Mouse (Mus musculus): ENCODE data around the gene Pkib. TPM values are rescaled to one million over a fixed set of nuclear protein-coding genes. Genes with fewer than 3 reads are reported as not detected.

Pkib gene
- polyA plus RNA-seq, 1 experiment: not detected

- TF ChIP-seq GATA1 (IDR thresholded peaks at IDR 0.05; ENCODE audit: low read length): no peak
Measured at GRCm38 (mm10) chr10:57687999-57688398, 56.2 kb downstream of the Pkib start.

DNA sequence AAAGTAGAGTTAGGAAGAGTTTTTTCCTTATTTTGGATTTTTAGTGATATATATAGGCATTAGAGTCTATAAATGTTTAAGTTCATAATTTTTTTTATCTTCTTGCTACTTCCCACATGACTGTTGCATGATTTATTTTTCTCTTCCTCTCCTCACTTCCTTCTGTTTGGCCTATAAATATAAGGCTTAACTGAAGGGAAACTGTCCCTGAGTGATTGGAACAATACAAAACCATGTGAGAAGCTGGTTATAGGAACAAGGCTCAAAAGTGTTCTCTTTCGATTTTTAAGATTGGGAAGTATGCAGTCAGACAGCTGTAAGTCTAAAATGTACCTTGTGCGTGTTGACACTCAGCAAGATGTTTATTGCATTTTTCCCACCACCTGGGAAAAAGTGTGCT lies 58.4 kb downstream of the Pkib start:
- no peak for TF ChIP-seq GATA1 (IDR thresholded peaks at IDR 0.05; ENCODE audit: low read length)

- no peak for TF ChIP-seq GATA1 (IDR thresholded peaks at IDR 0.05; ENCODE audit: low read length)
Measured at GRCm38 (mm10) chr10:57702246-57702645, 70.5 kb downstream of the Pkib start.

DNA sequence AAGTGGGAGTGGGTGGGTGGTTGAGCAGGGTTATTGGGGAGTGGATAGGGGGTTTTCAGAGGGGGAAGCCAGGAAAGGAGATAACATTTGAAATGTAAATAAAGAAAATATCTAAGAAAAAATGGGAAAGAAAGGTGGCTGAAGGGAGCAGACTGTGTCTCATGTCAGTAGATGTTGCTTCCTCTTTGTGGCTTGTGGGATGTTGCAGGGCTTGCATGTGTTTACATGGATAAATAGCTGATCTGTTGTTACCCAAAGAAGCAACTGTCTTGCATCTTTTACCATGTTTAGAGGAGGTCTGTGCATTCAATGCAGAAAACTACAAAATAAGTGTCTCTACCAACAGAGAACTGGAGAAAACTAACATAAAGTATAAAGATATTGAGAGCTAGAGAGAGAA lies 89.3 kb downstream of the Pkib start:
- TF ChIP-seq GATA1 (IDR thresholded peaks at IDR 0.05; ENCODE audit: low read length): no peak

DNA sequence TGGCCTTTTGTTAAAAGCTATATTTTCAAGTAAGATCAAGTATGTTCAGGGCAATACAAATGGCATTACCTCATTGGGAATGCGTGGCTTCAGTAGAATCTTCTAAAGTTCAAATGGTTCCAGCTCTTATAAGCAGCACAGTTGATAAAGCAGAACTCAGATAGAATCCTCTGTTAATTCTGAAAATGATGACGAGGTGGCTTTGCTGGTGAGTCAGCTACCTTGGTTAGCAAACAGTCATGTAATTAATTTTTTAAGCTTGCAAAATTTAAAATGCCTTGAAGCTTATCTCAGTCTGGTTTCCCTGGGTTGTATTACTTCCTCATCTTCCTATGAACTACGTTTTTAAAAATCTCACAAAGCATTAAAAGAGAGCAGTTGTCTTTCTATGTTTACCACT lies 90.6 kb downstream of the Pkib start:
- TF ChIP-seq GATA1 (IDR thresholded peaks at IDR 0.05; ENCODE audit: low read length): no peak

DNA sequence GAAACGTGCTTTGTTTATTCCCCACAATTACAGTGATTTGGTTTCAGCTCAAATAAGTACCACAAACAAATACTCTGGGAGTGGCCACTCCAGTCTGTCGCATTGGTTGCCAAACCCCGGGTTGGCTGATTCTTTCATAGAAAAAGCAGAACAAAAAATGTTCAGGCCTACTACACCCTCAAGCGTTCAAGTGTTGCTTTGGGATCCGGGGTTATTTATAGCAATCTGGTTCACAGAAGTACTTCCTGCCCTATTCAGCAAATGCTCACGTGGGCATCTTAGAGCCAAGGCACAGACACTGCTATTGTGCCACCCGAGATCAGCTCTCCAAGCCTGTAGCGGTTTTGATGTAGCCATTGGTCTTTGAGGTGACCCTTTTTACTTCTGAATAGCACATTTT lies 95.9 kb downstream of the Pkib start:
- TF ChIP-seq GATA1 (IDR thresholded peaks at IDR 0.05; ENCODE audit: low read length): no peak

GRCm38 (mm10) chr10:57731672-57732071 lies 99.9 kb downstream of the Pkib start:
- TF ChIP-seq GATA1 (IDR thresholded peaks at IDR 0.05; ENCODE audit: low read length): no peak

- no peak for TF ChIP-seq GATA1 (IDR thresholded peaks at IDR 0.05; ENCODE audit: low read length)
Measured at GRCm38 (mm10) chr10:57740733-57741132, 109.0 kb downstream of the Pkib start.

- no peak for TF ChIP-seq GATA1 (IDR thresholded peaks at IDR 0.05; ENCODE audit: low read length)
Measured at GRCm38 (mm10) chr10:57741351-57741750, 109.6 kb downstream of the Pkib start.

DNA sequence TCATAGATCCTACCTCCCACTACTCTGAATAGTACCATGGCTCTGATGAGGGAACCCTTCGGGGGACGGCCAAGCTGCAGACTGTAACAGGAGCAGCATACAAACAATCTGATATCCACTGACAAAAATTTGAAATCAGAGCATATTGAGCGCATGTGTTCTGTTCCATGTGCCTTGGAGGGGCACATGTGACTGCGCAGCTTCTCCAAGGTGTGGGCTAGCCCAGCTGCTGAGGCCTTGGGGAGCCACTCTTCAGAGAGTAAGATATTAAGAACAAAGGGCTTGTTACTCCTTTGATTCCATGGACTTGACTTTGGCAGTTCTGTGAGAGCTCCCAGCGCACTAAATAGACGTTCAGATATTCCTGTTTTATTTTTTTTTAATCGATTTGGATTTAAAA lies 111.3 kb downstream of the Pkib start:
- no peak for TF ChIP-seq GATA1 (IDR thresholded peaks at IDR 0.05; ENCODE audit: low read length)

GRCm38 (mm10) chr10:57743606-57744016 lies 111.8 kb downstream of the Pkib start:
- no peak for TF ChIP-seq GATA1 (IDR thresholded peaks at IDR 0.05; ENCODE audit: low read length)

GRCm38 (mm10) chr10:57744128-57744765 lies 112.5 kb downstream of the Pkib start:
- no peak for TF ChIP-seq GATA1 (IDR thresholded peaks at IDR 0.05; ENCODE audit: low read length)

DNA sequence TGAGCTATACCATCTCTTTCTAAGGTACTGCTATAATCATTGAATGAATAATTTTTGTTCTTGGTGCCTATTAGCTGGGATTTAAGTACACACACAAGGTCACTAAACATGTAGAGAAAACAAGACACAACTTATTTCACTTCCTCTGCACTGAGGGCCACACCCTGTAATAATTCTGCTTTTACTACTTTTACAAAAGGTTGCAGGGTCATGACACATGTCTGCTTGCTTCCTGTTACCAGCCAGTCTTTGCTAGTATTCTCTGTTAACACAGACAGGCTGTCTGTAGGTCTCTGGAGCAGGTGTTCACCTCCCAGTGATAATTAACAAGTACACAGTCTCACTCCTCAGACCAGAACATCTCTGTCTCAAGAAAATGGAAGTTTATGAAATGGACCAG lies 113.7 kb downstream of the Pkib start:
- no peak for TF ChIP-seq GATA1 (IDR thresholded peaks at IDR 0.05; ENCODE audit: low read length)

DNA sequence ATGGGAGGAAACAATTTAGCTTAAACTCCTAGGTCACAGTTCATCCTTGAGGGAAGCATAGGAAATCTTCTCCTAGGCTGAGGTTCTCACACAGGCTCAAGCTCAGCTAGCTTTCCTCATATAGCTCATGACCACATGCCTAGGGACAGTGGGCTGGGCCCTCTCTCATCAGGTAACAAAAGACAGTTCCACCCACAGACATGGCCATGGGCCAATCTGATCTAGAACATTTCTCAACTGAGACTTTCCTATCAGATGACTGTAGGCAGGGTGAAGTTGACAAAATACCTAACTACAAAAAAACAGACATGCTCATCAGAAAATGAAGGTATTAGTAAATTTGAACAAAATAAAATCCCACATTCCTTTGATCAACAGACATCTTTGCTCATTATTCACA lies 115.3 kb downstream of the Pkib start:
- no peak for TF ChIP-seq GATA1 (IDR thresholded peaks at IDR 0.05; ENCODE audit: low read length)

DNA sequence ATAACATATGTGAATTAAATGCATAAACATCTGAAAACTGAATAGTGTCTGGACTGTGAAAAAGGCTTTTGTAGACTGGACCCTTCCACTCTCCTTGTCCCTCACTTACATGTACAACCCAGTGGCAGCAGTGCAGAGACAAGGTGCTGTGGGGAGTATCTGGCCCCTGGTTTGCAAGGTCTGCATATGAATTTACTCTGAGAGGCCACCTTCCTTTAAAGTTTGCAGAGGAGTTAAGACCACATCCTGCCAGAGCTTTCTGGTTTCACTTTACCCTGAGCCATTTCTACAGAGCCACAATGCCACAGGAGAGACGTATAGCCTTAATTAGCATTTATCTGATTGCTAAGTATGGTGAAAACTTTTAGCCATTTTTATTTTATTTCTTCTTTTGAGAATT lies 121.6 kb downstream of the Pkib start:
- TF ChIP-seq GATA1 (IDR thresholded peaks at IDR 0.05; ENCODE audit: low read length): no peak

DNA sequence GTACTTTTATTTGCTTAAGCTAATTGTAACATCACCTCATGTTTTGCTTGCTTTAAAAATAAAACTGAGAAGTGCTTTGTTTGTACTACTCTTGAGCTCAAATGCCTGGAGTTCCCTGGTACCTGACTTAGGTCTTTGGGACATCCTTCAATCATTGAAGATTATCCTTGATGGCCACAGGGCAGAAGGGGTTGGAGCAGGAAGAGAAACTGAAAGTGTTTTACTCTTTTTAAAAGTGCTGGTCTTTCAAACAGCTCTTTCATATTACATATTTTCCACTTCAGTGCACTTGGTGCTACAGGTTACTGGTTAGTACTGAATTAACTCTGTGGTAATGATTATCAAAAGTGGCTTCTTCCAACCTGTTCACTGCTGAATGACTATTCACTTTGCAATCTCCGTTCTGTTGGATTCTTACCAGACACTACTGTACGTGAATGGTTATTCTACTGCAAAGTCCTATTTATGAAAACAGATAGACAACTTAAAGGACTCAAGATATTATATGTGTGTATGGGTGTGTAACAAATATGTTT lies 123.5 kb downstream of the Pkib start:
- no peak for TF ChIP-seq GATA1 (IDR thresholded peaks at IDR 0.05; ENCODE audit: low read length)

GRCm38 (mm10) chr10:57758999-57759398 lies 127.2 kb downstream of the Pkib start:
- no peak for TF ChIP-seq GATA1 (IDR thresholded peaks at IDR 0.05; ENCODE audit: low read length)

GRCm38 (mm10) chr10:57760694-57761093 lies 128.9 kb downstream of the Pkib start:
- no peak for TF ChIP-seq GATA1 (IDR thresholded peaks at IDR 0.05; ENCODE audit: low read length)

Data from G1E-ER4 (cell line).